Mouse (Mus musculus): ENCODE results near the gene Ap5m1.
"Not testable (repeated sequence)": the region's sequence is repeated elsewhere in the genome, so short reads cannot be mapped to it uniquely, and the experiment has no call there.

Ap5m1 gene

DNA sequence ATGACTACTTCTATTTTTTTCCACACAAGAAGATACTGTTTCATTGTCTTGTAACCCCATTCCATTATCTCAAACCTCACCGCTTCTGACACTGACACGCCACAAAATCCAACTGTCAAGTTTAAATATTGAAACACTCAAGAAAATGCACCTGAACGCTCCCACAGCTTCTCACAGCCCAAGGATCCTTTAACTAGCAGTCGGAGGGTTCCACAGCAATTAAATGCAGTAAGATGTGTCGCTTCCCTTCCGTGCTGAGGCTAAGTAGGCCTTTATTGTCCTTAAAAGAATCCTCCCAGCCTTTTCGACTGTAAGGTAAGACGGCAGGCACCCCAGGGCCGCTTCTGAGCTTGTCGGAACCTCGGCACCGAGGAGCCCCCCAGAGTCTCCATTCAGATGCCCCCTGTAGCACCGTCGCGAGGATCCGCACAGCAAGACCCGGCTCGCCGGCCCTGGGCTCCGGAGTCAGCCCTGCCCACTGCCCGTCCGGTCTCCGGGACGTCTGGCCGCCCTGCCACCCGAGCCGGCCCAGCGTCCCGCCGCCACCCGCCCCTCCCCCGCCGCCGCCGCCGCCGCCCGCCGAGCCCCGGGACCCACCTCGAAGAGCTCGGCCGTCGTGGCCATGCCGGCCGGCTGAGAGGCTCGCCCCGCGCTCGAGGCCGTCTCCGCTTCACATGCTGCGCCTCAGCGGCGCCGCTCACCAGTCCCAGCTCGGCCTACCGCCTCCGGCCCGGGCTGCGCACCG, at the start of gene Ap5m1:
Gene Ap5m1 (plus strand): TSS at position 569 of the 745 bp plus-strand sequence.
- DNase-seq (ENCODE audit: low spot score in 2 of 2), result peak in 1 of 2 experiments; percentile 17

DNA sequence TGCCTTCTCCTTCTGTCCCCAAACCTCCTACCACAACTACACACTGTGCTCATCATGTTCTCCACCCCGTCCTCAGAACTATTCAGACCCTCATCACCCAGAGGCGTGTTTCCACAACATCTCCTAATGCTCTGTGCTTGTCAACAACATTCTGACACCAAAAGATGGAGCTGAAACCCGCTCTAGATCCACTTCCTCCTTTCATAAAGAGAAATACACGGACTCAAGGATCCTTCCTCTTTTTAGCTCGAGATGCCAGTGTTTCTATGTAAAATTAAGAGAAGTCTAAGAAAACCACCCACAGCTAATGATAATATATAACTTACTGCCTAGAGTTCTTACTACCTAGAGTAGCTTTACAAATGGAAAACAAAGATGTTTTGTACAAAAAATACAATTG, 46.1 kb upstream of the Ap5m1 start:
- no peak for DNase-seq (ENCODE audit: low spot score in 2 of 2)

DNA sequence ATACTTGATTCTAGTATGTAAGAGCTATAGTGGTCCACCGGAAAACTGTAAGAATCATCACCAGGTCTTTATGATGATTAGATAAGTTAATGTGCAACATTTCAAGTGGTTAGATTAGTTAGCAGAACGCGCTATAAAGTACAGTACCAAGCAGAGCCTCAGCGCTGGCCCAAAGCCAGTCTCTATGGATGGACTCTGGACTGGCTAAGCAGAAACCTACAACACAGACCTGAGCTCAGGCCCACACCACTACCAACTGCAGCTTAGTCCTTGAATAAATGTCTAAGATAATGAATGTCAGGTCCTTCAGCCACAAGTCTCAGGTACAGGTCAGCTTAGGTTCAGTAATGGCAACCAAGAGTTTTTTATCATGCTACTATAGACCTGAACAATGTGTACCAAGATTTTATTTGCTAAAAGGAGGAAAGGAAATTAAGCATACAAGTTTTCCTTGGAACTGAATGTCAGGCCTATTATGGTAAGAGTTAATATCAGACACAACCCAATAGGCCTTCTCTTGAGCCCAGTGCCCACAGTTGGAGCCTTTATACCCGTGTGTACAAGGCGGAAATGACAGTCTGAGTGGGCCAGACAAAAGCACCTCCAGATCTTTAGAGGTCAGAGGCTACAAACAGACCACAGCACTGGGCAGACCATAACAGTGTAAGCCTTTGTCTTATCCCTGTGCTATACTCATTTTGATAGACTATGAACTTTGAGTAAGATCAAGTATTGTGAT, 38.7 kb upstream of the Ap5m1 start:
- DNase-seq (ENCODE audit: low spot score in 2 of 2), result no peak

DNA sequence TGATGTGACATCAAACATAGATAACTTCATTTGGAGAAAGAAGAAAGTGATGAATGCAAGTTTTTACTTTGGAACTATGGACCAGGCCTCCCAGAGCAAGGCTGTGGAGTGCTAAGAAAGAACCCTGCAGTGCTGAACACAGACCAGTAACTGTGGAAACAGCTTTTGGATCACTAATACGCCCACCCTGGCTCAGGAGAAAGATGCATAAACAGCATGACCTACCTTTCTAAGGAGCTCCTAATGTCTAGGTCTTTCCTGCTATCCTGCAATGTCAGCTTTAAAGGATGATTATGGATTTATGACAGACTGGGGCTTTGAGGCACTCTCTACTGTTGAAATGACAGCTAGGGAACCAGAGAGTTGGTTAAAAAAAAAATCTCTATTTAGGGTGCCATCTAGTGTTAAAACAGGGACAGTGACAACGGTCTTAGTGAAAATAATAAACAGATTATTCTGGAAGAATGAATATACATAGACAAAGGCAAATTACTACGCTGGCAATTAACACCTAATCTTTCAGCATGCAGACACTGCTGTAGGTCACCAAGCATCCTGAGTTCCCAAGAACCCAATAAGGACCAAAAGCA, 38.0 kb upstream of the Ap5m1 start:
- DNase-seq (ENCODE audit: low spot score in 2 of 2), result no peak

DNA sequence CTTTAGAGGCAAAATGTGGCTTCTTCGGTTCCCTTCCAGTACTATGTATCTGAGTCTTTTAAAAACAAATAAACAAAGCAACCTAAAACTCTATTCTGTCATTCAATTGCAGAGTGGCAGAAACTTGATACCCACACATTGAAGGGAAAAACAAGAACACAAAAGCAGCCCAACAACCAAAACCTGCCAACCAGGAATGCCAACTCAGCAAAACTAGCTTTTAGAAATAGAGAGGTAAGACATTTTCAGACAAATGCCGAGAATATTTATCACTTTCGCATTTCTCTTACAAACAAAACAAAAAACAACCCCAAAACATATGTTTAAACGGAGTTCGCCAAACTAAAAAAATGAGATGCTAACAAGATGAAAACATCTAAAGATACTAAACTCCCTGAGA, 36.9 kb upstream of the Ap5m1 start:
- DNase-seq (ENCODE audit: low spot score in 2 of 2), result no peak

DNA sequence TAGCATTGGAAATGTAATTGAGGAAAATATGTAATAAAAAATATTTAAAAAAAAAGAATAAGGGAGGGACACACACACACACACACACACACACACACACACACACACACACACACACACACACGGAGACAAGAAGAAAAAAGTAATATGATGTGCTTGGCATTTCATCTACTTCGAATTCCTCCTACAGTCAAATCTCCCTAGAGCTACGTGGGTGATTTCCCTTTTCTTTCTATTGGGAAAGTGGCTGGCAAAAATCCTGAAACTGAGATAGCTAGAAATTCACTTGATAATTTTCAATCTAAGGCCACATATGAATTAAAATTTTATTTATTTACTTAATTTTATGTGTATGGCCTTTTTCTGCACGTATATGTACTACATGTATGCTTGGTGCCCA, 20.3 kb upstream of the Ap5m1 start:
- no peak for DNase-seq (ENCODE audit: low spot score in 2 of 2)

DNA sequence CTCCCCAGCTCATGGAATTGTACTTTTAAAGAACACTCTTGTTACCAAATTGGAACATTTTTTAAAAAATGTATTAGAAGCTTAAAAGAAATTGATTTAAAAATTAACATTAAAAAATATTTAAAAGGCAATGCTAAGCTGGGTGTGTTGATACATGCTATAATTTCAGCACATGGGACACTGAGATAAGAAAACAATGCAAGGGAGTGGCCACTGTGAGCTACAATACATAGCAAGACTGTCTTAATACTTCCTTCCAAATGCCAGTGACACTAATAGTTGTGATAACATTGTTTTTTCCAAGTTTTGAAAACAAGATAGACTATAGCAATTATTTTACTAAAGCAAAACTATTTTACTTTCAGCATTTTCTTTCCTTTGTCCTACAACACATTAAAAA, 16.4 kb upstream of the Ap5m1 start:
- DNase-seq (ENCODE audit: low spot score in 2 of 2), result no peak

DNA sequence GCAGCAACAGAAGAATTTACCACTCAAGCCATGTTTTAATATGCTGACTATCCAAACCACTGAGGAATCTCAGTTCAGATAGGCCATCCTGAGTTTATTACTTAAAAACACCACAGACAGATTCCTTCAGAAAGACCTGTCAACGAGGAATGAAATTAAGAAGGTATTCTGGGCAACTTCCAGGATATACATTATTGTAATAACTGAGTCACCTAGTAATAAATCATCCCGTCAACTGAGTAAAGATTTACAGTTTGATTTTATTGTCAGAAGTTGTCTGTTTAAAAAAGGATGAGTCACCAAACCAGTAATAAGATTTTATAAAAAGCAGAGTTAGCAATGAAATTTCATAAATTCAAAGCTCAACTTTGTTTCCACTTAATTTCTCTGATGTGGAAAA, 2.1 kb upstream of the Ap5m1 start:
- no peak for DNase-seq (ENCODE audit: low spot score in 2 of 2)

DNA sequence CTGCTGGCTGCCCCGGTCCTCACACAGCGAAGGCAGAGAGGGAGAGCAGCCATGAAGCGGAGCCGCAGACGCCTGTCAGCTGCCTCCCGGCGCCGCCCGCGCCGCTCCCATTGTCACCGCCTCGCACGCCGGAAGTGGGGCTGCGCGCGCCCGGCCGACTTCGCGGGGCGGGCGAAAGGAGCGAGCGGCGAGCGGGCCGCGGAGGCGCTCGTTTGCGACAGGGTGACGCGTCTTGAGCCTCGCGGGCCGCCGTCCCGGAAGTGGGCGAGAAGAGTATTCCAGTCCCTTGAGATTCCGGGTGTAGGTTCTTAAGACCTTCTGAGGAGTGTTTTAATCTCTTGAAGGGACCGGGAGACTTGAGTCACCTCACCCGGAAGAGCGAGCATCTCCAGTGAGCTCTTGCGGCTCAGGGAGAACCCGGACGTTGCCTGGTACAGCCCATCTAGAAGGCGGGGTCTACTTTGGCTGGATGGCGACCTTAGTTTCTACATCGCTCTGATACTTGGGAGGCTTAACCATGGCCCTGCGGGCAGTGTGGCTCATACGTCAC, 452 bp downstream of the Ap5m1 start, which contains the start of gene Exoc5:
Gene Exoc5 (minus strand): TSS at position 380 of the 550 bp plus-strand sequence.
- DNase-seq (ENCODE audit: low spot score in 2 of 2), result peak; percentile 95 to 97

DNA sequence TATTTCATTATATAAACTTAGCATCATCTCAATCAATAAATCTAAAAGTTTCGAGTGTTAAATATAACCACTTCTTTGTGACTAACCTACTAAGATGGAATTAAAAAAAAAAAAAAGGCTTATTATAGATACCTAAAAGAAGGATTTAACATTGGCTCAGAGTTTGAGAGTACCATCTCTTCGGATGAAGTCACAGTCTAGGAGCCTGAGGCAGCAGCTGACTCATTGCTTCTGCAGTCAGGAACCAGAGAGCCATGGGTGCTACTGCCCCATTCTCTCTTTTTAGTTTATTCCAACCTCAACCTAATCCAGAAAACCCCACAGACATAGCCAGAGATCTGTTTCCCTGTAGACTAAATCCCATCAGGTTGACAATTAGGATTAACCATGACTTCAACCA, 6.9 kb downstream of the Ap5m1 start:
- no peak for DNase-seq (ENCODE audit: low spot score in 2 of 2)

DNA sequence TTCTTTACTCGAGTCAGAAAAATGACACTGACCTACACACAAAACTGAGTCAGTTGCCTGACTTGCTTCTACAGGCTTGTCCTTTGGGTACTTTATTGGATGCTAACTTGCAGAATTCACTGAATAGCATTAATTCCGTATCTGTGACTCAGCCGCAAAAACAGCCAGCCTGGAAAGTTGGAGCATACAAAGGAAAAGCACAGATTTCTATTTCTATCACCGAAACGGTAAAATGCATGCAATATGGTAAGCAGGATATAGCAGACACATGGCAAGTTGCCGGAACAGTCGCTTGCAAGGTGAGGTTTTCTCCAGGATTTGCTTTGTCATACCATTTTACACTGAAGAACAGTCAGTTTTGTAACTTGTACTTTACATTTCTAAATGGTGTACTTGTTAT, 8.0 kb downstream of the Ap5m1 start:
- DNase-seq (ENCODE audit: low spot score in 2 of 2), result no peak

DNA sequence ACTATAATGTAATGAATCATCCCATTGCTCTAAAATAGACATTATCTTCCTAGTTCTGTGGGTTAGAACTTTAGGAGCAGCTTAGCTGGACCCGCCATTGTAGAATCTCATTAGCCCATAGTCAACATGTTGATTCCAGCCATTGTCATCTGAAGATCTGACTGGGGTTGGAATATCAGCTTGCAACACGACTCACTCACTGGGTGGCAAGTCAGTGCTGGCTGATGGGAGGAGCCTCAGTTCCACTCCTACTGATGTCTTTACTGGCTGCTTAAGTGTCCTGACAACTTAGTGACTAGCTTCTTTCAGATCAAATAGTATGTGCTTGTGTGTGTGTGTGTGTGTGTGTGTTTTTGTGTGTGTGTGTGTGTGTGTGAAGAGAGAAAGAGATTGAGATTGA, 8.5 kb downstream of the Ap5m1 start:
- no peak for DNase-seq (ENCODE audit: low spot score in 2 of 2)

DNA sequence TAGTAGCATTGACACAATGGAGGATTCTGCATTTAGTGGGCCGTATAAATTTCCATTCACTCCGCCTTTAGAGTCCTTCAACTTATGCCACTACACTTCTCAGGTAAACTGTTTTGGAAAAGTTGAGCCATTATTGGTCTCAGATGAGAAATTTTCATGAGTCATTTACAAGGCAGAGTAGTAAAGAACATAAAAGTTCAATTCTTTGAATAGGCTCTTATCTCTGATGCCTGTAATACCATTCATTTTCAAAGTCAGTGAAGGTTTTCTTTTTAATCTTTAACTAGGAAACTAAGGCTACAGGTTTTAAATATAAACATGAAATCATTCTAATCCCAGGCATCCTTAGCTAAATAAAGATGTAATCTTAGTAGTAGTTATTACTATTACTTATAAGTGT, 12.9 kb downstream of the Ap5m1 start:
- DNase-seq (ENCODE audit: low spot score in 2 of 2), result no peak

DNA sequence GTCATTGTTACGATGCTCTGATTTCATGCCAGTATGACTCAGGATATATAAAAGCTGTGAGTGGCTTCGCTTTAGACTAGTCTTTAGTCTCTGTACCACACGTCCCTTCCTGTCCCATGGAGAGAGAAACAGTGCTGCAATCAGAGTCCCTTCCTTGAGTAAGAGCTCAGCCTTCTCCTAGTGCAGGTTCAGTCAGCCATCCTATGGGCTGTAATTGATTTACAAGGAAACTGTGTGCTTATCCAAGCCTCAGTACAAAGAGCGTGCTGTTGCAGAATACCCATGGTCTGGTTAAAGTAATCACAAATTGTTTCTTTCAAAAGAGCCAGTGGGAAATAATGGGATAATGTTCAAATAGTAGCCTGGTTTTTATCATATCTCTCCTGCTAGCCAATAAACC, 20.6 kb downstream of the Ap5m1 start:
- DNase-seq (ENCODE audit: low spot score in 2 of 2), result no peak

DNA sequence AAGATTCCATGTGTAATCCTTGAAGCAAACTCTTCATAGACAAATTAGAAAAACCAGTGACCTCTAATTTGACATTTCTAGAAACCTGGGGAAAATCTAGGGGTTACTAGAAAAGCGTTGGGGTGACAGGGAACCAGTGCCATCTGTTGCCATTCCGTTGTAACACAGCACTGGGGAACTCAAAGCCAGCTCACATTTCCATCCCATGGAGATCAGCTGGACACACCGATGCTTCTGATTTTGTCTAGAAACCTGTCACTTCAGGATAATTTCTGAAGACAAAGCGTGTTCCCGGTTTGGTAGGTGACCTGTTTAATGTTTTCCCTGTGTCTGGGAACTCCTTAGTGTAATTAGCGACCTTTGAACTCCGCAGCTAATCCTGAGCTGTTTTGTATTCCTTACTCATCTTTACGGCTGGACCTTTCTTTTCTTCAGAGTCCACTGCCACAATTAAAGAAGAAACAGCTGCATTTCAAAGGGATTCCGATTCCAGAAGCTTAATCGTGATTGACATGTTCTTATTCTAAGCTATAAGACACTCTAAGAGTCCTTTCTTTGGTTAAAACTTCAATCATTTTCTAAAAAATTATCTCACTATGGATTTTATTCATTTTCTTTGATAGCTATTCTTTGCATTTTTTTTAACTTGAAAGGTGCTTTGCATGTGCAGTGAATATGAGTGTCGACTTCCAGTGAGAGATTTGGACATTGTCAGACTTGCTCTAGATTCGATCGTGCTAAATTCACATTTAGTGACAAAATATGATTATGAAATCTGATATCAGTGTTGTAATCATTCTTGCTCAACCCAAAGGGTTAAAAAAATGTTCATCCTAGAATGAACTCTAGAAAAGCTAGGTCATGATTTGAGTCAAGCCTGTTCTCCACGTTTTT, 22.5 kb downstream of the Ap5m1 start:
- DNase-seq (ENCODE audit: low spot score in 2 of 2), result no peak

DNA sequence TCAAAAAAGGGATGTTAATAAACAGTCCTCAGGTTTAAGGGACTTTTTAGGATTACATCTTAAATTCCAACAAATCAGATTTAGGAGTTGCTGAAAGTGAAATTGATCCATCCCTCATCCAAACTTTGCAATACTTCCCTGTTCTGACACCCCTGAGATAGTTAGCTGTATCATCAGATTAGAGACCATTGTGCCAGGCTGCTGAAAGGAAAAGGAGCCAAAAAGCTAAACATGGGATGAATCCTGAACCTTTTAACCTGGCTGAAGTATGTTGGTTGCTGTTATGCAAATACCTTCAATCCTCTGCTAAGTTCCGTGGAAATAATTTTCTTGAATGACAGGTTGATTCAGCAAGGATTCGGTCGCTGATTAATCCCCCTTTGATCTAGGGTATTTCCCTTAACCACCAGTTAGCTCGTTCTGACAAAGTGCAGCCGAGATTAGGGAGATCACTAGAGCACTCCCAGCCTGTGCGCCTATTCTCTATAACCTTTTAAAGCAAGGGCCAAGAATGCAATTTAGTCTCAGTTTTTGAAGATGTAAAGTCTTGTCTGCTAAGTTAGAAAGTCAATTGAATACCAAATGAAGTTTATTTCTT, 23.7 kb downstream of the Ap5m1 start:
- DNase-seq (ENCODE audit: low spot score in 2 of 2), result no peak

DNA sequence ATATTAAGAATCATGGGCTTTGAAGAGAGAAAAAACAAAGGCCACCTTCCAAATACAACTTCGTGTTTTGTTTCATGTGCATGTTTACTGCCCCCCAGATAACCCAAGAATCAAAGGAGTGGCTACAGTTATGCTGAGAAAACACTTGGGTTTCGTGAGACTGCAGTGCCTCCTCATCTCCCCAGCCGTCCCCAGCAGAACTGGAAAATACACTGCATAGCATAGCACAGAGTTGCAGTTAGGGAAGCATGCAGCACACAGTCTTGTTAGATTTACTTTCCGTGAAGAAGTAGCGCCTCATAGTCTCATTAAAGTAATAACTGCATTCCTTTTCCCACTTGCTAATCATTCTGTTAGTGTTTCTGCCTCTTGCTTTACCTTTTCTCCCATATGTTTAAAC, 24.2 kb downstream of the Ap5m1 start:
- DNase-seq (ENCODE audit: low spot score in 2 of 2), result no peak

DNA sequence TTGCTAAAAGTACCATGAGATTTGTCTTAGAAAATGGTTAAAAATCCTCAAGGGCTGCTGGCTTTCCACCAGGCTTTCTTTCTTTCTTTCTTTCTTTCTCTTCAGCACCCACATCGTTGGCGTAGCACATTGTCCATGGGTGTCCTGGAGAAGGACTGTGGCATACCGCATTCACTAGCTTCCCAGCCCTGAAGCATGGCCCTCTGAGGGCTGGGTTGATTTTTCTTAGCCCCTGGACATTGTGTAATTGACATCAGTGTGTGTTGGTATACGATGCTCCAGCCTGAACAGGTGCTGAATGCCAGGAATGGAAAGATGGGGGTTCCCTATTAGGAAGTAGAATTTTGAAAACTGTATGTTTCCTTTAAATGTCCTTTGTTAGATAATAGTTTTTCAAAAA, 25.4 kb downstream of the Ap5m1 start:
- no peak for DNase-seq (ENCODE audit: low spot score in 2 of 2)

DNA sequence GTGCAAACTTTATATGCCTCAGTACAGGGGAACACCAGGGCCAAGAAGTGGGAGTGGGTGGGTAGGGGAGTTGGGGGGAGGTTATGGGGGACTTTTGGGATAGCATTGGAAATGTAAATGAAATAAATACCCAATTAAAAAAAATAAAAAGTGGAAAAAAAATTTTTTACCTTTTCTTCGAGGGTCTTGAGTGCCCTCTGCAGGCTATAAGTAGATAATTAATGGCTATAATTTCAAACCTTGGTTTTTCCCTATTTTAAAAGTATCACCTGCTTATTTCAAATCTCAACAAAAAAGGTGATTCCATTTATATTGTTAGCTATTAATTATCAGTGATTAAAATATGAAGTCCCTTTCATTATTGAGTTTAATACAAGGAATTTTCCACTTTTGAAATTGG, 25.9 kb downstream of the Ap5m1 start:
- not testable (repeated sequence) for DNase-seq (ENCODE audit: low spot score in 2 of 2)

DNA sequence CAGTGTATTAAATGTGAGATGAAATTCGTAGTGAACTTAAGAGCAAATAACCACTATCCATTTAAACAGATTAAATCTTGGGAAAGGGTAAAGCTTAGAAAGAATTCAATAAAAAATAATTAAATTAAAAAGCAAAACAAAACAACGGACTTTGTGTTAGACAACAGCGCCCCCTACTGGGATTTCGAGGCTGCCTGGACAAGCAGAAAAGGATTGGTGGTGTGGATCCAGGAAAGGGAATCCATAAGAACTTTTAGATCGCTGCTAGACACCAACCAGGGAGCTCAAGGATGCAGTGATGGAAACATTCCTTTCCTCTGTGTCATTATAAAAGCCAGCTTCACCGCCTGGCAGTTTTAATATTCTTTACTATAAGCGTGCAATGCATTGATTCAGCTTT, 52.5 kb downstream of the Ap5m1 start:
- peak; percentile 59 to 63 for DNase-seq (ENCODE audit: low spot score in 2 of 2)

DNA sequence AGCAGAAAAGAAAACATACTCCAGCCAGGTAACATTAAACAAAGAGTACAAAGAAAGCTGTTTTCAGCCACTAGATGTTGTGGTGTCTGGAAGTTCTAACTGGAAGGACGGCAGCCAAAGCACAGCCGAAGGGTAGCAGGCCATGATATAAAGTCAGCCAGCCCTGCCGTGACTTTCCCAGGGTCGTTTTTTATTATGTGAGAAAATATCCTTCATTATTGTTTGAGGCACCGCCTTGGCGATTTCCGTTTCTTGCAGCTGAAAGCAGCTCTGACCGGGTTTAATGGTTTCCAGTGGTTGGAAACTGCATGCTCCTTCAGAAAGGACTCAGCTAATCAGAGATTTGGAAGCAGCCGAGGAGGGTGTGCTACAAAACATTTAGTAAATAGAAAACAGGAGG, 55.8 kb downstream of the Ap5m1 start:
- no peak for DNase-seq (ENCODE audit: low spot score in 2 of 2)

Measured in frontal cortex, postnatal 25 days (tissue).